Mouse (Mus musculus) hindbrain, embryonic 10.5 days (tissue): ENCODE data around the gene Ice2. TPM values are rescaled to one million over a fixed set of nuclear protein-coding genes. Genes with fewer than 3 reads are reported as not detected.

Experiments
- DNase-seq: peaks from one replicate; pipeline ENCODE4 v3.0.0-alpha.2; 2017; ENCODE audit warnings: low spot score
- H3K27ac ChIP-seq: fragments of 300-500 bp; sonication (generic); 2 replicates; pipeline ENCODE4 v1.5.1; 2016; ENCODE audit warnings: mild to moderate bottlenecking, moderate library complexity
- H3K27me3 ChIP-seq: fragments of 300-500 bp; sonication (generic); 2 replicates; pipeline ENCODE4 v1.6.1; 2016; ENCODE audit warnings: mild to moderate bottlenecking; ENCODE audit not compliant: poor library complexity, insufficient read depth, severe bottlenecking
- H3K36me3 ChIP-seq: fragments of 300-500 bp; sonication (generic); 2 replicates; pipeline ENCODE4 v1.6.1; 2016; ENCODE audit warnings: mild to moderate bottlenecking, moderate library complexity
- H3K4me1 ChIP-seq: fragments of 300-500 bp; sonication (generic); replicated peaks from 2 replicates; pipeline ENCODE4 v1.6.1; 2016; ENCODE audit warnings: mild to moderate bottlenecking
- H3K4me3 ChIP-seq: fragments of 300-500 bp; sonication (generic); 2 replicates; pipeline ENCODE4 v1.5.1; 2016; ENCODE audit warnings: mild to moderate bottlenecking, moderate library complexity
- H3K9me3 ChIP-seq: fragments of 300-500 bp; sonication (generic); 2 replicates; pipeline ENCODE4 v1.6.1; 2016; ENCODE audit warnings: mild to moderate bottlenecking, moderate library complexity
- WGBS: fragments of 180-500 bp; shearing (Covaris S2); methylation state at CpG from one replicate; pipeline ENCODE4 v1.1.7; 2016; 5-methylcytosine and 5-hydroxymethylcytosine counted together
- polyA plus RNA-seq: library from polyadenylated mRNA; unstranded; fragments of >200 nt; fragmentation: Nextera tagmentation; extraction: Ambion mirVana; gene quantifications from 2 replicates; pipeline ENCODE4 v1.2.1, GENCODE M21; 2016

Ice2 gene
- polyA plus RNA-seq, 1 experiment from 2014 or later: 15.9 TPM

DNA sequence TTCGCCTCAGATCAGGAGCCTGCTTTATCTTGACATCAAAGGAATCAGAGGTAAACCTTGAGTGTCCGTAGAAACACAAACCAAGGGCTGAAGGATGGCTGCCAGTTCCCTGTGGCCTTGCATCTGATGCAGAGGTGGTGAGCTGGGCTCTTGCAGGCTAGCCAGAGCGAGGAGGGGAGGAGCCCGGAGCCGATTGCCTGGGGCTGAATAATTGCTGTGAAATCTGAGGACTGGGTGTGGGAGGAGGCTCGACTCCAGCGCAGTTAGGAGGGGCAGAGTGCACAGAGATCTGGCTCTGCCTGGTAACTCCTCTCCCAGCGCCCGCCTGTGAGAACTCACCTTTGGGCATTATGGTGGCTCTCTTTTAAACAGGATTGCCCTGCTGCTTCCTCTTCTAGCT, 71.3 kb downstream of the Ice2 start:
- Histone ChIP-seq H3K9me3 (no peaks in the 10 kb centered on the region), H3K4me1 (peaks cover 47% of the 10 kb centered on the region), H3K27ac (peak overlapping the region; percentile 0; the same call in 1 of the 2 replicates), H3K4me3 (no peak overlapping the region), H3K36me3 (no peaks in the 10 kb centered on the region), H3K27me3 (peaks cover 11% of the 10 kb centered on the region)
- DNase-seq: peak; percentile 77
- 9% methylated on average over 9 of the region's 9 CpGs for WGBS

DNA sequence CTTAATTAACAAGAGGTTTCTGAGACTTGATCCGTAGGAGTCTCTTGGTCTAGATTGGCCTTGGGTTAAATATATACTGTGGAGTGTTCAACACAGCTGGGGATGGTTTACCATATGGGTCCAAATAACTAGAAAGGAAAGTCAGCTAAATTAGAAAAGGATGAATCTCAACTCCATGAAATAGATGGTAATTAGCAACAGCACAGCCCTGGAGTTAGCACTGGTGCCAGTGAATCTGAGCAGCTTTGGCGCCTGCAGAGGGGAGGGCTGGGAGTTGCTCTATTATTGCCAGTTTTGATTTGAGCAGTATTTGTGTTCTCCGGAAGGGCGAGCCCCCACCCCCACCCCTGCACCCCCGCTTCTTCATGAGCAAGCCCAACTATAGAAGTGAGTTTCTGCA, 72.7 kb downstream of the Ice2 start:
- Histone ChIP-seq H3K4me1 (peaks cover 47% of the 10 kb centered on the region), H3K27ac (no peak overlapping the region; the same call in 1 of the 2 replicates), H3K36me3 (no peaks in the 10 kb centered on the region), H3K9me3 (no peaks in the 10 kb centered on the region), H3K4me3 (no peak overlapping the region), H3K27me3 (peaks cover 11% of the 10 kb centered on the region)
- WGBS: 71% methylated on average over 5 of the region's 5 CpGs
- no peak for DNase-seq

DNA sequence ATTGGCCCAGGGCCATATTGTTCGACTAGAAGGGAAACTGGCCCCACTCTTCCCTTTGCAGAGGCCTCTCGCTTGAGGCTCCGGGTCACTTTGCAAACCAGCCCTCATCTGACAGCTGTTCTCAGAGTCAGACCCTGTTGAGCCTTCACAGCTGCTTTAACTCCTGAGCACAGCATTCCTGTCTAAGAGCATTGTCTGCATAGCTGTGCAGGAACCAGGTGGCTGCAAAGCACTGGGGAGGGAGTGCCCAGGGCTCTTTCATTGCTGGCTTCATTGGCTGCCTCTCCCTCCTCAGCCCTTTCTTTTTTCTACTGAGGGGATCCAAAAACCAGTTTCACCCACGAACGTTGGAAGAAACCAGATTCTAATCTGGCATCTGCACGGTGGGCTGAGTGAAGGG, 73.2 kb downstream of the Ice2 start:
- WGBS: 29% methylated on average over 6 of the region's 6 CpGs
- H3K4me3 ChIP-seq: no peak overlapping the region
- no peaks in the 10 kb centered on the region for H3K9me3 ChIP-seq
- H3K4me1 ChIP-seq: peaks cover 46% of the 10 kb centered on the region
- DNase-seq: no peak
- H3K27me3 ChIP-seq: peaks cover 11% of the 10 kb centered on the region
- peak overlapping the region; percentile 35 for H3K27ac ChIP-seq
- no peaks in the 10 kb centered on the region for H3K36me3 ChIP-seq

DNA sequence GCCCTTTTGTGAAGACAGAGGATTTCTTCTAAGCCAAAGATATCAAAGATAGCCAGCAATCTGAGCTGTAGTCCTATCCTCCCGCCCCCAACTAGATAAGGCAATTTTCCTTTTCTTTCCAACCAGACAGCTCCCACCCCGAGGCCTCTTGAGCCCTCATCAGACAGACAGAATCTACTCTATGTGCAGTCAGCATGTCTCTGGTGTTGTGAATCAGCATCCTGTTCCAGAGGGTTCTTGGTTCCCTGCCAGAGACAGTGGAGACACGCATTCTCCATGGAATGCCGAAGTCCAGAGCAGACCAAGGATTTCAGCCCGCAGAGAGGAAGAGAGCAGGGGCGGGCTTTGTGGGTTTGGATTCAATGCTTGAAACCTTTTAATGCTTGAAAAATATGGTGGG, 75.0 kb downstream of the Ice2 start:
- Histone ChIP-seq H3K9me3 (no peaks in the 10 kb centered on the region), H3K27ac (no peak overlapping the region), H3K27me3 (peaks cover 11% of the 10 kb centered on the region), H3K4me1 (peaks cover 35% of the 10 kb centered on the region), H3K36me3 (no peaks in the 10 kb centered on the region), H3K4me3 (no peak overlapping the region)
- 92% methylated on average over 6 of the region's 6 CpGs for WGBS
- DNase-seq: no peak

DNA sequence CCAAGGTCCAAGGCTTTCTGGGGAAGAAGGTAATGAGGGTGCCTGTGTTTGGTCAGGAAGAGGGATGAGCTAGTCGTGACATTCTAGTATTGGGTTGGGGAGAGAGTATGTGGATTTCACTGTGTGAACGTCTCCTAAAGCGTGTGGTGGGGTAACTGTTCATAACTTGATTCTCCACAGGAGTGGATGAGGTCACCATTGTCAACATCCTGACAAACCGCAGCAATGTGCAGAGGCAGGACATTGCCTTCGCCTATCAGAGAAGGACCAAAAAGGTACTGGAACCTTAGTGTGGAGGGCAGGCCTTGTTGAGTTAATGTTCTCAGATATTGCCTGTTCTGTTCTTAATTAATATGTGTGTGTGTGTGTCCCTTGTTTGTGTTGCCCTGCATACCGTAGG, 78.2 kb downstream of the Ice2 start:
- H3K4me3 ChIP-seq: no peak overlapping the region
- no peaks in the 10 kb centered on the region for H3K9me3 ChIP-seq
- no peaks in the 10 kb centered on the region for H3K36me3 ChIP-seq
- WGBS: 85% methylated on average over 6 of the region's 6 CpGs
- DNase-seq: no peak
- no peak overlapping the region for H3K27ac ChIP-seq
- peaks cover 11% of the 10 kb centered on the region for H3K4me1 ChIP-seq
- peaks cover 3% of the 10 kb centered on the region; the same call in 1 of the 2 replicates for H3K27me3 ChIP-seq

DNA sequence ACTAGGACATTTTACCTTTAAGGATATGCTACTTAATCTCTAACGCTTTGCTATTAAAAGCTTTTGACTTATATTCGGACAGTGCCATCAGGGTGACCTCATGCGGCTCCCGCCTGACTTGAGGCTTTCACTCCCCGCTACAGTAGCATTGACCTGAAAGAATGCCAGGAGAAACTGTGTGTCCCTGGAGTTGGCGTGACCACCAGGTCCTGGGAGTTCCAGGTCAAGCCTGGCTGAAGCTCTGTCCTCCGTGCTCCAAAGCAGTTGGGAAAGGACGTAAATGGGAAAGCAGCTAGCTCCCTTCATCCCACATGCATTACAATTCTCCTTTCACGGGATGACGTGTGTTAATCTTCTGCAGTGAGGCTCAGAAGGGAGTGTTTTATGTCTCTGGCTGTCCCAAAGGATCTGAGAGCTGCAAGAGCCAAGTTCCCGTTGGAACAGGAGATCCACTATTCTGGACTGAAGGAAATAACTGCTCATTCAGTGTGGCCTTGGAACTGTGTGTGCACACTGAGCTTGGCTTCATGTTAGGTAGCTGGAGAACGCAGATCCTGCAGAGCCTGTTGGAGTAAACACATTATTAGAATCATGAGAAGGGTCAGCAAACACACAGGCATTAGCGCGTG, 79.6 kb downstream of the Ice2 start:
- no peak overlapping the region for H3K27ac ChIP-seq

DNA sequence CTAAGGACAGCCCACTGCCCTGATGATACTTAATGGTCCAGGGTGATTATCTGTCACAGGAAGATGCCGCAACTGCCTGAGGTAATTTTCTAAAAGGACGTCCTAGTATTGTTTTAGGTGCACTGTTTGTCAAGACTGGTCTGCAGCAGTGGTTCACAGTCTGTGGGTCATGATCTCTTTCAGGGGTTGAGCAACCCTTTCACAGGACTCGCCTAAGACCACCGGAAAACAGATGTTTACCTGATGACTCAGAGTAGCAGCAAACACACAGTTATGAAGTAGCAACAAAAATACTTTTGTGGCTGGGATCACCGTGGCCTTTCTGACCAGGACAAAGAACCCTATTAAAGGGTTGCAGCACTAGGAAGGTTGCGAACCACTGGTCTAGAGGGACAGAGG, 80.1 kb downstream of the Ice2 start:
- no peaks in the 10 kb centered on the region for H3K36me3 ChIP-seq
- 0 out of 2 replicates have a peak, but pooled peaks cover 2% of the 10 kb centered on the region for H3K27me3 ChIP-seq
- WGBS: 77% methylated on average over 6 of the region's 6 CpGs
- DNase-seq: no peak
- no peak overlapping the region for H3K27ac ChIP-seq
- no peak overlapping the region for H3K4me3 ChIP-seq
- H3K4me1 ChIP-seq: 0 out of 2 replicates have a peak, but pooled peaks cover 9% of the 10 kb centered on the region
- no peaks in the 10 kb centered on the region for H3K9me3 ChIP-seq

More for the DNA sequence above, 79.6 kb downstream of the Ice2 start:
- 79% methylated on average over 14 of the region's 14 CpGs for WGBS
- DNase-seq: no peak
- no peaks in the 10 kb centered on the region for H3K27me3 ChIP-seq
- H3K9me3 ChIP-seq: no peaks in the 10 kb centered on the region
- no peak overlapping the region for H3K4me3 ChIP-seq
- 0 out of 2 replicates have a peak, but pooled peaks cover 7% of the 10 kb centered on the region for H3K4me1 ChIP-seq
- no peaks in the 10 kb centered on the region for H3K36me3 ChIP-seq

DNA sequence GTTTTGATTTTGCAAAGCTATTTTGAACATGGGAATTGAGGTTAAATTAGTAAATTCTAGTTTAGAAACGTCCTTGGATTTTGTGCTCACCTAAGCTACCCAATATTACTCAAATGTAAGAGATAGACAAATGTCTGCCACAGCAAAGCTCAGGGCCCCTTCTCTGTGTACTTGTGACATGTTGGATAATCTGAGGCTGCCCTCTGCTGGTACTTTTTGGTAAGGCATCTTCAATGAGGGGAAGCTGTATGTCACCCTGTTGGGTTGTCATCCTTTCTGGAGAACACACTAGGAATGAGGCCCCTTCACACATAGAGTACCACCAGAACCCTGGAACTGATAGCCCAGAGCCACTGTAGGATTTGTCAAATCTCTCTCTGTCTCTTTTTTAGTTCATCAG, 82.6 kb downstream of the Ice2 start:
- Histone ChIP-seq H3K4me3 (no peak overlapping the region), H3K27ac (no peak overlapping the region), H3K36me3 (no peaks in the 10 kb centered on the region), H3K9me3 (no peaks in the 10 kb centered on the region), H3K27me3 (peaks cover 11% of the 10 kb centered on the region; the same call in 1 of the 2 replicates), H3K4me1 (peaks cover 26% of the 10 kb centered on the region)
- peak; percentile 76 for DNase-seq
- 0% methylated on average over 1 of the region's 1 CpGs for WGBS

Other genes with a start within 250 kb of the Ice2 start
- gene Anxa2, start 55.7 kb downstream of the Ice2 start, polyA plus RNA-seq: 146 and 230 TPM in 2 replicates